Mouse (Mus musculus) heart, adult 2 months (tissue): ENCODE measurements at regions not wholly inside any gene's neighbourhood (a gene's known extent, or its start where the extent isn't known, plus 50 kb on each side); places are given as distances from the start of the nearest gene placed in this dataset.

Experiments used
- DNase-seq, 2 experiments: peaks; one replicate each; pipeline ENCODE4 v3.0.0; 2021
- H3K27ac ChIP-seq: fragments of 200-600 bp; 2 replicates; pipeline ENCODE4 v1.8.1; 2022
- H3K27me3 ChIP-seq: fragments of 200-500 bp; 2 replicates; pipeline ENCODE4 v1.6.1; 2012; ENCODE audit warnings: mild to moderate bottlenecking, low read length, inconsistent platforms, mixed read lengths; ENCODE audit not compliant: control insufficient read depth, insufficient read depth
- H3K36me3 ChIP-seq: fragments of 200-500 bp; 2 replicates; pipeline ENCODE4 v1.6.1; 2012; ENCODE audit warnings: low read length, inconsistent platforms; ENCODE audit not compliant: control insufficient read depth, insufficient read depth
- H3K4me1 ChIP-seq: fragments of 200-500 bp; 2 replicates; pipeline ENCODE4 v1.6.1; 2011; ENCODE audit warnings: low read length; ENCODE audit not compliant: control insufficient read depth, insufficient read depth
- H3K4me3 ChIP-seq: fragments of 200-600 bp; 2 replicates; pipeline ENCODE4 v1.8.1; 2022
- H3K79me2 ChIP-seq: fragments of 200-500 bp; replicated peaks from 2 replicates; pipeline ENCODE4 v1.6.1; 2012; ENCODE audit warnings: mild to moderate bottlenecking, inconsistent platforms, low read length, moderate library complexity, mixed read lengths; ENCODE audit not compliant: control insufficient read depth, insufficient read depth
- H3K9ac ChIP-seq: fragments of 200-500 bp; 2 replicates; pipeline ENCODE4 v1.6.1; 2012; ENCODE audit warnings: low read depth, mild to moderate bottlenecking, control low read depth, inconsistent platforms, low read length, mixed read lengths
- CTCF ChIP-seq: fragments of 200-600 bp; IDR thresholded peaks from 2 replicates; pipeline ENCODE4 v1.8.1; 2022; ENCODE audit warnings: antibody characterized with exemption, mild to moderate bottlenecking, moderate library complexity
- EP300 ChIP-seq: fragments of 200-500 bp; IDR thresholded peaks from 2 replicates; pipeline ENCODE4 v1.6.1; 2011; ENCODE audit warnings: low read depth, low read length, control low read depth; ENCODE audit not compliant: insufficient read depth
- POLR2A ChIP-seq: fragments of 200-500 bp; IDR thresholded peaks from 2 replicates; pipeline ENCODE4 v1.6.1; 2011; ENCODE audit warnings: mild to moderate bottlenecking, low read depth, low read length, control low read depth; ENCODE audit not compliant: insufficient read depth
- WGBS: fragments of 180-500 bp; shearing (Covaris S2); methylation state at CpG from one replicate; pipeline ENCODE4 v1.1.7; 2018; 5-methylcytosine and 5-hydroxymethylcytosine counted together
- intact Hi-C: fragments of 180-260 bp; cut with DNase I; formaldehyde crosslinking; loops from one replicate; pipeline ENCODE4 v1.15.1; 2025

GRCm38 (mm10) chr1:124517543-124518171 is 472.3 kb upstream of the Dpp10 start:
- DNase-seq: no peak
- Histone ChIP-seq H3K36me3 (no peaks in the 10 kb centered on the region), H3K9ac (no peak overlapping the region), H3K4me1 (no peaks in the 10 kb centered on the region), H3K4me3 (no peak overlapping the region), H3K79me2 (no peaks in the 10 kb centered on the region), H3K27me3 (no peaks in the 10 kb centered on the region), H3K27ac (no peak overlapping the region)
- WGBS: 86% methylated on average over 3 of the region's 3 CpGs
- TF ChIP-seq POLR2A: no peak
- TF ChIP-seq EP300: no peak
- TF ChIP-seq CTCF: no peak
- intact Hi-C loops: no loop called here

GRCm38 (mm10) chr1:124510492-124510891 is 465.1 kb upstream of the Dpp10 start:
- Histone ChIP-seq H3K36me3 (no peaks in the 10 kb centered on the region), H3K27ac (no peak overlapping the region), H3K4me3 (no peak overlapping the region), H3K4me1 (no peaks in the 10 kb centered on the region), H3K79me2 (no peaks in the 10 kb centered on the region), H3K27me3 (no peaks in the 10 kb centered on the region), H3K9ac (no peak overlapping the region)
- intact Hi-C loops: no loop called here
- 85% methylated on average over 7 of the region's 7 CpGs for WGBS
- DNase-seq: no peak
- TF ChIP-seq EP300 (no peak), CTCF (no peak), POLR2A (no peak)

- intact Hi-C loops: no loop called here
- no peak overlapping the region for H3K9ac ChIP-seq
- H3K36me3 ChIP-seq: no peaks in the 10 kb centered on the region
- H3K4me1 ChIP-seq: no peaks in the 10 kb centered on the region
- no peak overlapping the region for H3K4me3 ChIP-seq
- no peak overlapping the region for H3K27ac ChIP-seq
- DNase-seq: no peak
- H3K79me2 ChIP-seq: no peaks in the 10 kb centered on the region
- TF ChIP-seq CTCF (no peak), POLR2A (no peak), EP300 (no peak)
- no peaks in the 10 kb centered on the region for H3K27me3 ChIP-seq
Measured at GRCm38 (mm10) chr1:124488456-124488855, 443.1 kb upstream of the Dpp10 start.

- Histone ChIP-seq H3K79me2 (no peaks in the 10 kb centered on the region), H3K4me1 (no peaks in the 10 kb centered on the region), H3K9ac (no peak overlapping the region), H3K27ac (no peak overlapping the region), H3K36me3 (no peaks in the 10 kb centered on the region), H3K4me3 (no peak overlapping the region), H3K27me3 (no peaks in the 10 kb centered on the region)
- intact Hi-C loops: no loop called here
- DNase-seq: no peak
- TF ChIP-seq CTCF (no peak), EP300 (no peak), POLR2A (no peak)
Measured at GRCm38 (mm10) chr1:124487965-124488364, 442.6 kb upstream of the Dpp10 start.

GRCm38 (mm10) chr1:124450128-124450527 is 404.8 kb upstream of the Dpp10 start:
- Histone ChIP-seq H3K4me1 (no peaks in the 10 kb centered on the region), H3K36me3 (no peaks in the 10 kb centered on the region), H3K9ac (no peak overlapping the region), H3K27me3 (no peaks in the 10 kb centered on the region), H3K4me3 (no peak overlapping the region), H3K27ac (no peak overlapping the region), H3K79me2 (no peaks in the 10 kb centered on the region)
- intact Hi-C loops: no loop called here
- TF ChIP-seq CTCF (peak; percentile 30), EP300 (no peak)
- DNase-seq: no peak
- 27% methylated on average over 1 of the region's 1 CpGs for WGBS

- intact Hi-C loops: no loop called here
- H3K36me3 ChIP-seq: no peaks in the 10 kb centered on the region
- 59% methylated on average over 1 of the region's 1 CpGs for WGBS
Measured at GRCm38 (mm10) chr1:124439526-124439925, 394.2 kb upstream of the Dpp10 start.

More at GRCm38 (mm10) chr1:124439526-124439925, 394.2 kb upstream of the Dpp10 start:
- TF ChIP-seq CTCF (no peak), POLR2A (no peak), EP300 (no peak)
- H3K79me2 ChIP-seq: no peaks in the 10 kb centered on the region
- no peak overlapping the region for H3K27ac ChIP-seq
- no peak overlapping the region for H3K9ac ChIP-seq
- H3K4me3 ChIP-seq: no peak overlapping the region
- DNase-seq: no peak
- H3K4me1 ChIP-seq: no peaks in the 10 kb centered on the region
- H3K27me3 ChIP-seq: no peaks in the 10 kb centered on the region
